ENCODE assay signal across 8 mouse cellular contexts in genomic region chr11:101149178-101150105, GRCm38 (mm10). TPM values are rescaled to one million over a fixed set of nuclear protein-coding genes. Genes with fewer than 3 reads are reported as not detected.
DNase-seq lines count a peak whose midpoint lies in the region; ATAC-seq lines count a peak whose summit lies in the region.

No protein-coding gene starts in this region.

- no peaks in the 10 kb centered on the region for H3K9me3 ChIP-seq in hindbrain, embryonic 12.5 days (replicated peaks)
- H3K9me3 ChIP-seq in hindbrain, embryonic 10.5 days: no peaks in the 10 kb centered on the region
- no peaks in the 10 kb centered on the region for H3K9me3 ChIP-seq in forebrain, embryonic 14.5 days (replicated peaks; ENCODE audit: control insufficient read depth, low read length)
- no peaks in the 10 kb centered on the region for H3K9me3 ChIP-seq in limb, embryonic 10.5 days (replicated peaks)

- H3K4me3 ChIP-seq in hindbrain, embryonic 12.5 days: no peak overlapping the region
- H3K4me3 ChIP-seq in hindbrain, embryonic 10.5 days: no peak overlapping the region
- H3K4me3 ChIP-seq in forebrain, embryonic 14.5 days (ENCODE audit: low read depth, low read length): no peak overlapping the region
- H3K4me3 ChIP-seq in limb, embryonic 10.5 days: no peak overlapping the region

- 59% methylated on average over 9 of the region's 9 CpGs for WGBS in hindbrain, embryonic 12.5 days
- 69% methylated on average over 9 of the region's 9 CpGs for WGBS in hindbrain, embryonic 10.5 days
- WGBS in forebrain, embryonic 14.5 days: 48% methylated on average over 9 of the region's 9 CpGs
- WGBS in limb, embryonic 10.5 days: 23% methylated on average over 9 of the region's 9 CpGs

- no peak overlapping the region for H3K4me2 ChIP-seq in hindbrain, embryonic 12.5 days (replicated peaks)
- no peak overlapping the region for H3K4me2 ChIP-seq in forebrain, embryonic 14.5 days (ENCODE audit: low read length)

- no peaks in the 10 kb centered on the region for H3K36me3 ChIP-seq in hindbrain, embryonic 12.5 days
- H3K36me3 ChIP-seq in hindbrain, embryonic 10.5 days: no peaks in the 10 kb centered on the region
- no peaks in the 10 kb centered on the region for H3K36me3 ChIP-seq in forebrain, embryonic 14.5 days (ENCODE audit: control insufficient read depth, insufficient read depth, low read length)
- no peaks in the 10 kb centered on the region for H3K36me3 ChIP-seq in limb, embryonic 10.5 days

- no peaks in the 10 kb centered on the region for H3K27me3 ChIP-seq in hindbrain, embryonic 12.5 days
- H3K27me3 ChIP-seq in hindbrain, embryonic 10.5 days (ENCODE audit: insufficient read depth, poor library complexity, severe bottlenecking): no peaks in the 10 kb centered on the region
- H3K27me3 ChIP-seq in forebrain, embryonic 14.5 days (replicated peaks; ENCODE audit: control insufficient read depth, insufficient read depth, low read length): no peaks in the 10 kb centered on the region
- no peaks in the 10 kb centered on the region for H3K27me3 ChIP-seq in limb, embryonic 10.5 days (ENCODE audit: low read depth, poor library complexity, severe bottlenecking)

- no peak for DNase-seq in hindbrain, embryonic 10.5 days (ENCODE audit: low spot score)
- peak; percentile 73 for DNase-seq in MN1 (ENCODE audit: low spot score)
- DNase-seq in forebrain, embryonic 14.5 days (ENCODE audit: low spot score): peak; percentile 45
- no peak for DNase-seq in limb, embryonic 10.5 days (ENCODE audit: low spot score)
- no peak for DNase-seq in thymus, postnatal 10 days (ENCODE audit: low spot score in 2 of 2)
- DNase-seq in retina, embryonic 14.5 days (ENCODE audit: low spot score): no peak
- no peak for DNase-seq in spleen, adult 12 weeks (ENCODE audit: low spot score)

- peak overlapping the region; percentile 49; the same call in 1 of the 2 replicates for H3K27ac ChIP-seq in hindbrain, embryonic 12.5 days
- no peak overlapping the region for H3K27ac ChIP-seq in hindbrain, embryonic 10.5 days
- H3K27ac ChIP-seq in forebrain, embryonic 14.5 days (ENCODE audit: low read depth, low read length): peak overlapping the region; percentile 14; the same call in 1 of the 2 replicates
- H3K27ac ChIP-seq in limb, embryonic 10.5 days: peak overlapping the region; percentile 77

- no peak overlapping the region for H3K9ac ChIP-seq in hindbrain, embryonic 12.5 days
- peak overlapping the region; percentile 22; the same call in 1 of the 2 replicates for H3K9ac ChIP-seq in forebrain, embryonic 14.5 days (ENCODE audit: low read length)

- no peak for ATAC-seq in hindbrain, embryonic 12.5 days (ENCODE audit: low FRiP score)
- ATAC-seq in forebrain, embryonic 14.5 days: no peak

- H3K4me1 ChIP-seq in hindbrain, embryonic 12.5 days: peaks cover 20% of the 10 kb centered on the region
- peaks cover 6% of the 10 kb centered on the region; the same call in 1 of the 2 replicates for H3K4me1 ChIP-seq in hindbrain, embryonic 10.5 days (replicated peaks)
- H3K4me1 ChIP-seq in forebrain, embryonic 14.5 days (ENCODE audit: control insufficient read depth, insufficient read depth, low read length): peaks cover 7% of the 10 kb centered on the region; the same call in 1 of the 2 replicates
- peaks cover 23% of the 10 kb centered on the region for H3K4me1 ChIP-seq in limb, embryonic 10.5 days

RNA-seq across cellular contexts. Expression of gene Tubg2, which starts 6.3 kb away (rescaled TPM):
- 10.4 and 12.9 TPM in 2 replicates for polyA plus RNA-seq in hindbrain, embryonic 12.5 days (2016; fragmentation: Nextera tagmentation; extraction: Ambion mirVana)
- polyA plus RNA-seq in hindbrain, embryonic 10.5 days (2016; fragmentation: Nextera tagmentation; extraction: Ambion mirVana): 2.8 and 4.8 TPM in 2 replicates
- 27.4 and 31.9 TPM in 2 replicates for polyA plus RNA-seq in forebrain, embryonic 14.5 days (2014; fragmentation: Nextera tagmentation; extraction: Ambion mirVana)
- 2.5 and 3.0 TPM in 2 replicates for polyA plus RNA-seq in limb, embryonic 10.5 days (2016; fragmentation: Nextera tagmentation; extraction: Ambion mirVana)

RNA-seq across cellular contexts. Expression of gene Cntnap1, which starts 20.9 kb away (rescaled TPM):
- polyA plus RNA-seq in hindbrain, embryonic 12.5 days (2016; fragmentation: Nextera tagmentation; extraction: Ambion mirVana): 0.97 and 1.2 TPM in 2 replicates
- 0.29 and 0.71 TPM in 2 replicates for polyA plus RNA-seq in hindbrain, embryonic 10.5 days (2016; fragmentation: Nextera tagmentation; extraction: Ambion mirVana)
- polyA plus RNA-seq in forebrain, embryonic 14.5 days (2014; fragmentation: Nextera tagmentation; extraction: Ambion mirVana): 0.39 and 0.48 TPM in 2 replicates
- polyA plus RNA-seq in limb, embryonic 10.5 days (2016; fragmentation: Nextera tagmentation; extraction: Ambion mirVana): 0.04 and 0.09 TPM in 2 replicates

RNA-seq across cellular contexts. Expression of gene Plekhh3, which starts 21.7 kb away (rescaled TPM):
- polyA plus RNA-seq in hindbrain, embryonic 12.5 days (2016; fragmentation: Nextera tagmentation; extraction: Ambion mirVana): 14.3 and 15.4 TPM in 2 replicates
- polyA plus RNA-seq in hindbrain, embryonic 10.5 days (2016; fragmentation: Nextera tagmentation; extraction: Ambion mirVana): 5.8 and 11.8 TPM in 2 replicates
- 4.6 and 5.5 TPM in 2 replicates for polyA plus RNA-seq in forebrain, embryonic 14.5 days (2014; fragmentation: Nextera tagmentation; extraction: Ambion mirVana)
- polyA plus RNA-seq in limb, embryonic 10.5 days (2016; fragmentation: Nextera tagmentation; extraction: Ambion mirVana): 1.9 and 3.0 TPM in 2 replicates

RNA-seq across cellular contexts. Expression of gene Ccr10, which starts 25.8 kb away (rescaled TPM):
- polyA plus RNA-seq in hindbrain, embryonic 12.5 days (2016; fragmentation: Nextera tagmentation; extraction: Ambion mirVana): 0.23 and 0.61 TPM in 2 replicates
- polyA plus RNA-seq in hindbrain, embryonic 10.5 days (2016; fragmentation: Nextera tagmentation; extraction: Ambion mirVana): 0.15 and 0.20 TPM in 2 replicates
- polyA plus RNA-seq in forebrain, embryonic 14.5 days (2014; fragmentation: Nextera tagmentation; extraction: Ambion mirVana): 0.10 TPM in 1 of 2 replicates, not detected in the other
- not detected in 2 replicates for polyA plus RNA-seq in limb, embryonic 10.5 days (2016; fragmentation: Nextera tagmentation; extraction: Ambion mirVana)

RNA-seq across cellular contexts. Expression of gene Tubg1, which starts 29.7 kb away (rescaled TPM):
- 81.6 and 83.2 TPM in 2 replicates for polyA plus RNA-seq in hindbrain, embryonic 12.5 days (2016; fragmentation: Nextera tagmentation; extraction: Ambion mirVana)
- polyA plus RNA-seq in hindbrain, embryonic 10.5 days (2016; fragmentation: Nextera tagmentation; extraction: Ambion mirVana): 136 and 141 TPM in 2 replicates
- polyA plus RNA-seq in forebrain, embryonic 14.5 days (2014; fragmentation: Nextera tagmentation; extraction: Ambion mirVana): 84.9 and 87.8 TPM in 2 replicates
- 145 and 158 TPM in 2 replicates for polyA plus RNA-seq in limb, embryonic 10.5 days (2016; fragmentation: Nextera tagmentation; extraction: Ambion mirVana)

Comparison
In these comparisons a context has a peak if more than half of its experiments do, and no peak if none do; other contexts are left out.
1. DNase-seq: peak in MN1 (single experiment) and forebrain, embryonic 14.5 days (single experiment); none in hindbrain, embryonic 10.5 days (single experiment), limb, embryonic 10.5 days (single experiment), thymus, postnatal 10 days (0 of 2), retina, embryonic 14.5 days (single experiment) and spleen, adult 12 weeks (single experiment).